Mouse (Mus musculus) 416B (cell line): ENCODE results near the gene 9130230L23Rik.

Experiments used
- DNase-seq: peaks from one replicate; pipeline ENCODE4 v3.0.0; 2011; ENCODE audit warnings: low read depth

9130230L23Rik gene

GRCm38 (mm10) chr5:65954130-65955080 is 49.7 kb downstream of the 9130230L23Rik start:
- DNase-seq: no peak

GRCm38 (mm10) chr5:65951513-65951909 is 52.6 kb downstream of the 9130230L23Rik start:
- DNase-seq: peak; percentile 89

GRCm38 (mm10) chr5:65950679-65951512 is 53.2 kb downstream of the 9130230L23Rik start:
- DNase-seq: peak; percentile 92

GRCm38 (mm10) chr5:65950236-65950635 is 53.8 kb downstream of the 9130230L23Rik start:
- DNase-seq: peak; percentile 58

- DNase-seq: peak; percentile 29
Observed at GRCm38 (mm10) chr5:65949822-65950221, 54.3 kb downstream of the 9130230L23Rik start.

- DNase-seq: no peak
Observed at GRCm38 (mm10) chr5:65941145-65941544, 62.9 kb downstream of the 9130230L23Rik start.

- peak; percentile 96 for DNase-seq
Observed at GRCm38 (mm10) chr5:65937998-65938715, 65.9 kb downstream of the 9130230L23Rik start.

- DNase-seq: peak; percentile 50
Observed at GRCm38 (mm10) chr5:65937011-65937726, 66.9 kb downstream of the 9130230L23Rik start.

GRCm38 (mm10) chr5:65934783-65935182 is 69.3 kb downstream of the 9130230L23Rik start, which contains the start of gene Chrna9:
Chrna9 (plus strand) TSS chr5:65934921.
- DNase-seq: no peak

- DNase-seq: peak; percentile 65
Observed at GRCm38 (mm10) chr5:65933764-65934163, 70.3 kb downstream of the 9130230L23Rik start.

GRCm38 (mm10) chr5:65933258-65933657 is 70.8 kb downstream of the 9130230L23Rik start:
- no peak for DNase-seq

GRCm38 (mm10) chr5:65930171-65930570 is 73.9 kb downstream of the 9130230L23Rik start:
- DNase-seq: no peak
